Mouse (Mus musculus) midbrain, embryonic 16.5 days (tissue): ENCODE results near the gene Spag7. TPM values are rescaled to one million over a fixed set of nuclear protein-coding genes. Genes with fewer than 3 reads are reported as not detected.

Experiments
- ATAC-seq: fragments of 200-750 bp; cut with Nextera tagmentation; 2 replicates; pipeline ENCODE4 v1.8.0; 2017; ENCODE audit warnings: moderate TSS enrichment
- H3K27ac ChIP-seq: fragments of 300-500 bp; sonication (generic); 2 replicates; pipeline ENCODE4 v1.5.1; 2014; ENCODE audit warnings: mild to moderate bottlenecking, low read length, mixed read lengths
- H3K27me3 ChIP-seq: fragments of 300-500 bp; sonication (generic); 2 replicates; pipeline ENCODE4 v1.6.1; 2014; ENCODE audit warnings: low read depth, low read length, mixed read lengths; ENCODE audit not compliant: control insufficient read depth, insufficient read depth
- H3K36me3 ChIP-seq: fragments of 300-500 bp; sonication (generic); 2 replicates; pipeline ENCODE4 v1.6.1; 2014; ENCODE audit warnings: mild to moderate bottlenecking, low read length, moderate library complexity, mixed read lengths; ENCODE audit not compliant: control insufficient read depth, insufficient read depth
- H3K4me1 ChIP-seq: fragments of 300-500 bp; sonication (generic); 2 replicates; pipeline ENCODE4 v1.6.1; 2014; ENCODE audit warnings: mild to moderate bottlenecking, low read length, mixed read lengths; ENCODE audit not compliant: control insufficient read depth, insufficient read depth
- H3K4me2 ChIP-seq: fragments of 300-500 bp; sonication (generic); 2 replicates; pipeline ENCODE4 v1.6.1; 2014; ENCODE audit warnings: mild to moderate bottlenecking, low read length, mixed read lengths
- H3K4me3 ChIP-seq: fragments of 300-500 bp; sonication (generic); 2 replicates; pipeline ENCODE4 v1.5.1; 2014; ENCODE audit warnings: low read depth, mild to moderate bottlenecking, low read length, moderate library complexity, mixed read lengths
- H3K9ac ChIP-seq: fragments of 300-500 bp; sonication (generic); 2 replicates; pipeline ENCODE4 v1.6.1; 2014; ENCODE audit warnings: low read depth, low read length, mixed read lengths
- H3K9me3 ChIP-seq: fragments of 300-500 bp; sonication (generic); replicated peaks from 2 replicates; pipeline ENCODE4 v1.6.1; 2014; ENCODE audit warnings: mild to moderate bottlenecking, low read length, mixed read lengths; ENCODE audit not compliant: control insufficient read depth, poor library complexity, severe bottlenecking
- WGBS: fragments of 180-500 bp; shearing (Covaris S2); extraction: QIAGEN DNeasy Blood & Tissue Kit; methylation state at CpG from one replicate; pipeline ENCODE4 v1.1.7; 2014; 5-methylcytosine and 5-hydroxymethylcytosine counted together
- polyA plus RNA-seq: library from polyadenylated mRNA; unstranded; fragments of >200 nt; fragmentation: Nextera tagmentation; extraction: Ambion mirVana; gene quantifications from 2 replicates; pipeline ENCODE4 v1.2.1, GENCODE M21; 2015

Spag7 gene
- polyA plus RNA-seq, 1 experiment from 2014 or later: 151 TPM

DNA sequence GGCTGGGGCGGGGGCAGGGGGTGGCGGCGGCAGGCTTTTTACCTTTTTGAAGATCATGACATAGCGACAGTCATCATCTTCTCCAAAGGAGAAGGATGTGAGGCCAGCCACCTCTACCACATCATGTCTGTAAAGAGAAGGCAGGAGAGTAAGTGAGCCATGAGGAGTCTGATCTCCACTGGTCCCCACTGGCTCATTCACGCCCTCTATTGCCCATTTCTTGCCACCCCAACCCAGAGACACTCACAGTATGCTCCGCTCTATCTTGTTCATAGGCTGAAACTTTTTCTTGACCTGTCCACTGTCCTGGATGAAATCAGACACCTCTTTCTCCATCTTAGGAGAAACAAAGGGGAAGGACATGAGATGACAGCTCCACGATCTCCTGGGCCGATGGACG, 4.5 kb downstream of the Spag7 start:
- no peaks in the 10 kb centered on the region for H3K9me3 ChIP-seq
- H3K4me1 ChIP-seq: peaks cover 10% of the 10 kb centered on the region
- H3K36me3 ChIP-seq: peaks cover 11% of the 10 kb centered on the region
- H3K27me3 ChIP-seq: no peaks in the 10 kb centered on the region
- no peak overlapping the region for H3K4me2 ChIP-seq
- H3K4me3 ChIP-seq: no peak overlapping the region
- H3K9ac ChIP-seq: no peak overlapping the region
- 94% methylated on average over 9 of the region's 9 CpGs for WGBS
- ATAC-seq: no peak
- H3K27ac ChIP-seq: no peak overlapping the region

DNA sequence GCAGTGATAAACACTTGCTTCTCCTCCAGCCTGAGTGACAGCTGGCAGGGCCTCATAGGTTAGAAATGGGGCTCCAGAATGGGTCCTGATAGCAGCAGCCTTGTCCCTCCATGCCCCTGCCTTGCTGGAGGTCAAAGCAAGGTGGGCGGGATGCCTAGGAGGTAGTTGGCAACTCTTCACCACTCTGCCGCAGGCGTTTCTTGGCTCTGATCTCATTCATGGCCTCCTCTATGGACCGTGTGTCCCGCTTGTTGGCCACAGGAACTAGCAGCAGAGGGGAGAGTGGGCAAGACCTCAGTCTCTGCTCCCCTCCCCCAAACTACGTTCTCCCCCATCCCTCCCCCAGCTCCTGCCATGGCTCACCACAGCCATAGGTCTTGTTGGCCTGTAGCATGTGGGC, 5.3 kb downstream of the Spag7 start:
- Histone ChIP-seq H3K36me3 (peaks cover 11% of the 10 kb centered on the region), H3K4me3 (no peak overlapping the region), H3K9ac (no peak overlapping the region), H3K4me1 (peaks cover 10% of the 10 kb centered on the region), H3K27me3 (no peaks in the 10 kb centered on the region), H3K4me2 (no peak overlapping the region), H3K9me3 (no peaks in the 10 kb centered on the region), H3K27ac (no peak overlapping the region)
- 92% methylated on average over 6 of the region's 6 CpGs for WGBS
- no peak for ATAC-seq

- no peak for ATAC-seq
- no peak overlapping the region for H3K4me2 ChIP-seq
- H3K36me3 ChIP-seq: peaks cover 11% of the 10 kb centered on the region
- H3K9ac ChIP-seq: no peak overlapping the region
- H3K27ac ChIP-seq: no peak overlapping the region
- H3K9me3 ChIP-seq: no peaks in the 10 kb centered on the region
- H3K4me1 ChIP-seq: peaks cover 10% of the 10 kb centered on the region
- H3K27me3 ChIP-seq: no peaks in the 10 kb centered on the region
- no peak overlapping the region for H3K4me3 ChIP-seq
- WGBS: 86% methylated on average over 8 of the region's 8 CpGs
These were observed 6.1 kb downstream of the Spag7 start for GRCm38 (mm10) chr11:70663101-70663500.

DNA sequence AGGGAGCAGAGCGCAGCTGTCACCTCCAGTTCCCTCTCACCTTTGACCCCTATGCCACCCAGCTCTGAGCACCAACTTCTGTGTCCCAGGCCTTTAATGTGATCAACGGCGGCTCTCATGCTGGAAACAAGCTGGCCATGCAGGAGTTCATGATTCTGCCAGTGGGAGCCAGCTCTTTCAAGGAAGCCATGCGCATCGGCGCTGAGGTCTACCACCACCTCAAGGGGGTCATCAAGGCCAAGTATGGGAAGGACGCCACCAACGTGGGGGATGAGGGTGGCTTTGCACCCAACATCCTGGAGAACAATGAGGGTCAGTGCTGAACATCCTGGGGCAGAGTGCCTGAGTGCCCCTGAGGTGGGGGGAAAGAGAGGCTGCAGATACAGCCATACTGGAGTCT, 8.6 kb downstream of the Spag7 start:
- Histone ChIP-seq H3K27me3 (no peaks in the 10 kb centered on the region), H3K27ac (no peak overlapping the region), H3K9me3 (no peaks in the 10 kb centered on the region), H3K4me1 (peaks cover 10% of the 10 kb centered on the region; the same call in 1 of the 2 replicates), H3K36me3 (peaks cover 11% of the 10 kb centered on the region), H3K4me3 (no peak overlapping the region), H3K9ac (no peak overlapping the region), H3K4me2 (no peak overlapping the region)
- WGBS: 93% methylated on average over 8 of the region's 8 CpGs
- no peak for ATAC-seq

GRCm38 (mm10) chr11:70658942-70659341, 10.3 kb downstream of the Spag7 start:
- peaks cover 5% of the 10 kb centered on the region for H3K36me3 ChIP-seq
- no peak for ATAC-seq
- H3K4me1 ChIP-seq: peaks cover 14% of the 10 kb centered on the region; the same call in 1 of the 2 replicates
- no peaks in the 10 kb centered on the region for H3K27me3 ChIP-seq
- H3K9me3 ChIP-seq: no peaks in the 10 kb centered on the region
- no peak overlapping the region for H3K4me2 ChIP-seq
- no peak overlapping the region for H3K4me3 ChIP-seq
- H3K9ac ChIP-seq: no peak overlapping the region
- 81% methylated on average over 8 of the region's 8 CpGs for WGBS
- no peak overlapping the region for H3K27ac ChIP-seq

DNA sequence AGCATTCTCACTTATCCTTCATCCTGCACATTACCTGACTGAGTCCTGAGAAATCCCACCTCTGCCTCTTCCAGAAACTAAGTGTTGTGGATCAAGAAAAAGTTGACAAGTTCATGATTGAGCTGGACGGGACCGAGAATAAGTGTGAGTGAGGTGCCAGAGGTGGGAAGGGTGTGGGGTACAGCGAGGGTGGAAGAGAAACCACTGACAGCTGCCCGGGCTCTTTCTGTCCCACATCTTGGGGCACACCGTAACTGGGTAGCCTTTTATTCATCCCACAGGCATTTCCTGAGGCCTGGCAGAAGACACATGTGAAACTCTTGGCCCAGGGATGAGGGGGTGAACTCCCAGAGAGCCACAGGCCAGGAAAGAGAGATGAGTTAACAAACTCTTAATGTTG, 10.7 kb downstream of the Spag7 start:
- ATAC-seq: no peak
- no peak overlapping the region for H3K4me3 ChIP-seq
- no peaks in the 10 kb centered on the region for H3K9me3 ChIP-seq
- H3K36me3 ChIP-seq: peaks cover 3% of the 10 kb centered on the region; the same call in 1 of the 2 replicates
- 91% methylated on average over 5 of the region's 5 CpGs for WGBS
- no peak overlapping the region for H3K9ac ChIP-seq
- peaks cover 14% of the 10 kb centered on the region; the same call in 1 of the 2 replicates for H3K4me1 ChIP-seq
- H3K27me3 ChIP-seq: no peaks in the 10 kb centered on the region
- no peak overlapping the region for H3K27ac ChIP-seq
- no peak overlapping the region for H3K4me2 ChIP-seq

GRCm38 (mm10) chr11:70657991-70658390, 11.2 kb downstream of the Spag7 start:
- Histone ChIP-seq H3K36me3 (peaks cover 2% of the 10 kb centered on the region; the same call in 1 of the 2 replicates), H3K4me1 (peaks cover 17% of the 10 kb centered on the region), H3K27ac (no peak overlapping the region), H3K9ac (no peak overlapping the region), H3K27me3 (no peaks in the 10 kb centered on the region), H3K4me3 (no peak overlapping the region), H3K9me3 (no peaks in the 10 kb centered on the region), H3K4me2 (no peak overlapping the region)
- 65% methylated on average over 9 of the region's 9 CpGs for WGBS
- no peak for ATAC-seq

DNA sequence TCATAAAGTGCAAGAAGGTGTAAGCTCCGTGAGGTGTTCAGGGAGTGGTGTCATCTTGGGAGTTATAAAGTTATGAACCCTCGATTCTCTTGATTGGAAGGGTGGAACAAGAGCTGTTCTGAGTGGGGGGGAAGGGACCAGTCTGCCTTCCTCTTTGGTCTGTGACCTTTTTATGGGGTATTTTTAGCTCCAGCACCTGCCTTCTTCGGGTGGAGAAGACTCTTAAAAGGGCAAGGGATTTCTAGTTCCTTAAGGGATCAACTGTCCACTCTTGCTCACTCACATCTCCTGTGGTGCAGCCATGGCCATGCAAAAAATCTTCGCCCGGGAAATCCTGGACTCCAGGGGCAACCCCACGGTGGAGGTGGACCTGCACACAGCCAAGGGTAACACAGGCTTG, 11.6 kb downstream of the Spag7 start:
- Histone ChIP-seq H3K4me1 (peaks cover 21% of the 10 kb centered on the region), H3K4me2 (no peak overlapping the region), H3K36me3 (no peaks in the 10 kb centered on the region; the same call in 1 of the 2 replicates), H3K4me3 (no peak overlapping the region), H3K9me3 (no peaks in the 10 kb centered on the region), H3K27me3 (no peaks in the 10 kb centered on the region), H3K27ac (no peak overlapping the region), H3K9ac (no peak overlapping the region)
- 52% methylated on average over 6 of the region's 6 CpGs for WGBS
- ATAC-seq: no peak

DNA sequence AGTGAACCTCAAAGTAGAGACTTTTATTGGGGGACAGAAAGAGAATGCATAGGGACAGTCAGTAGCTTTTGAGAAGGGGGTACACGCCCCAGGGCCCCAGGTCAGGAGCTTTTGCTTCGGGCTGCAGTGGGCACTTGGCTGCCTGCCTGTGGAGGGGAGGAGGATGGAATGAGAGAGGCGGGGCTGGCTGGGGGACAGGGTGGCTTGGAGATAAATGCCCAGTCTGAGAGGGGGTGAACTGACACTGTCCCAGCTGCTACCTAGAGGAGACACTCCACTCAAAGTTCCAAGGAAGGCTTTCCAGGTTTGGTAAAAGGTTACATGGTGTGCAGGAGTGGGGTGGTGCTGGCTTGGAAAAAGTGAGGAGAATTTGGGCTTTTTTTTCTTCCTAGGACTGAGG, 12.3 kb downstream of the Spag7 start, which contains the start of gene Eno3:
TSS of gene Eno3 (plus strand) at position 239 of the 400 bp plus-strand sequence.
- peak within 1 kb of the TSS; percentile 95 for H3K4me3 ChIP-seq
- peak within 1 kb of the TSS; percentile 59 for H3K9ac ChIP-seq
- H3K27me3 ChIP-seq: no peaks in the 10 kb centered on the region
- H3K36me3 ChIP-seq: no peaks in the 10 kb centered on the region
- H3K4me1 ChIP-seq: peaks cover 27% of the 10 kb centered on the region
- WGBS: 15% methylated on average over 3 of the region's 3 CpGs
- H3K27ac ChIP-seq: no peak within 1 kb of the TSS
- no peak for ATAC-seq
- H3K4me2 ChIP-seq: peak within 1 kb of the TSS; percentile 83
- H3K9me3 ChIP-seq: no peaks in the 10 kb centered on the region
